Mouse (Mus musculus) lung, adult 2 months (tissue): ENCODE measurements around the gene Esp23. TPM values are rescaled to one million over a fixed set of nuclear protein-coding genes. Genes with fewer than 3 reads are reported as not detected.
"Not testable (repeated sequence)": the region's sequence is repeated elsewhere in the genome, so short reads cannot be mapped to it uniquely, and the experiment has no call there.

Experiments
- DNase-seq: peaks from one replicate; pipeline ENCODE4 v3.0.0; 2022
- H3K4me1 ChIP-seq: fragments of 200-500 bp; 2 replicates; pipeline ENCODE4 v1.6.1; 2011; ENCODE audit warnings: low read length; ENCODE audit not compliant: control insufficient read depth, insufficient read depth
- H3K4me3 ChIP-seq: fragments of 200-500 bp; replicated peaks from 2 replicates; pipeline ENCODE3; 2011; ENCODE audit warnings: low read depth, mild to moderate bottlenecking, control low read depth, low read length; ENCODE audit errors: extremely low read depth
- CTCF ChIP-seq: fragments of 200-500 bp; IDR thresholded peaks from 2 replicates; pipeline ENCODE4 v1.5.1; 2011; ENCODE audit warnings: mild to moderate bottlenecking, low read length, control low read depth; ENCODE audit not compliant: insufficient read depth
- POLR2A ChIP-seq: fragments of 200-500 bp; IDR thresholded peaks from 2 replicates; pipeline ENCODE4 v1.6.1; 2011; ENCODE audit warnings: low read depth, mild to moderate bottlenecking, control low read depth, low read length, borderline replicate concordance; ENCODE audit errors: extremely low read depth
- WGBS: fragments of 180-500 bp; shearing (Covaris S2); methylation state at CpG from one replicate; pipeline ENCODE4 v1.1.7; 2018; 5-methylcytosine and 5-hydroxymethylcytosine counted together
- polyA plus RNA-seq: library from polyadenylated mRNA; depleted of rRNA; stranded (reverse); fragments of >200 nt; gene quantifications from 2 replicates; pipeline ENCODE4 v1.2.3, GENCODE M21; 2012; rRNA removed

Gene Esp23
- not detected in 2 replicates for polyA plus RNA-seq

DNA sequence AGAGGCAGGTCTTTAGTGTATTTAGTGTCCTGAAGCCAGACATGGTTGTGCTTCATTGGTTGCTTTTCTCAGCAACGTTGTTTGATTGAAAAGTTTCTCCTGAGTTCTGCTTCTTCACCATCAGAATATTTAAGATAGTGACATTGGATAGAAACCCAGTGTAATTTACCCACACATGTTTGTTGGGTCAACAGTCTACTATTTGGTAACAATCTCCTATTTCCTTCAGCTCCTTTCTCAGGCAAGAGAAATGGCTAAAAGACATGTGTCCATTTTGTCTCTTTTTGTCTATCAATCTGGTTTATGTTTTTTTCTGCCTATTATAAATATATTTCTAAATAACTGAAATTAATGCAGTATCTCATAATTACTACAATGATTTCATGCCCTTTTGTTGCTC is at the start of gene Esp23:
Gene Esp23 (minus strand): TSS at position 101 of the 400 bp plus-strand sequence.
- 30% methylated on average over 1 of the region's 1 CpGs for WGBS
- H3K4me3 ChIP-seq, result no peak within 1 kb of the TSS
- TF ChIP-seq POLR2A (no peak), CTCF (no peak)
- DNase-seq, result no peak
- no peaks in the 10 kb centered on the region for H3K4me1 ChIP-seq

DNA sequence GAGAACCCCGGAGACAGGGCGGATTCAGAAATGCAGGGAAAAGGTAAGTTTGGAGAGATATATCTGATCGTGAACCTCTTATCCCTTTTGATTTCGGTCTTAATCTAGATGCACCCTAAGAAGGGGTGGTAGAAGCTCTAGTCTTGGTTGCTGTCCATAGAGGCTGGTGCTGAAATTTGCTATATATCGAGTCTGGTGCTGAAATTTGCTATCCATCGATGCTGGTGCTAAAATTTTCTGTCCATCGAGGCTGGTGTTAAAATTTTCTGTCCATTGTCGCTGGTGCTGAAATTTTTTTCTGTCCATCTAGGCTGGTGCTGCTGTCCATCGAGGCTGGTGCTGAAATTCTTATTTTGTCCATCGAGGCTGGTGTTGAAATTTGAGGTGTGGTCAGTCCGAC is 30.3 kb upstream of the Esp23 start:
- WGBS, result 71% methylated on average over 11 of the region's 11 CpGs
- H3K4me1 ChIP-seq, H3K4me3 ChIP-seq, DNase-seq: not testable (repeated sequence)

DNA sequence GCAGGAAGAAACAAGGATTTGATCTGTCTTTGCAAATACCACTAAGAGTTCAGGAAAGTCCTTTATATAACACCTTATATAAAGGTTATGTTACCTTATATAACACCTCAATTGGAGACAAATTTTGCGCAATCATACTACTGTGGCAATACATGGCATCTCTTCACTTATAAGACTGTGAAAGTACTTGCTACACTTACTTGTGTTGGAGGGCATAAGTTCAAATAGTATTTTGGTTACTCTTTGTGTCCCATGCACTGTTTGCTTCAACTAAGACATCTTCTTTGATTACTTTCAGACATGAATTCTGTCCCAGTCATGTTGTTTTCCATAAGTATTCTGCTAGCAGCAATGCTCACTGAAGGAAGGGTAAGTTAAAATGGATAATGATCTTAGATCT is 18.2 kb upstream of the Esp23 start, which contains the start of gene Esp22:
Gene Esp22 (plus strand): TSS at position 301 of the 400 bp plus-strand sequence.
- 89% methylated on average over 1 of the region's 1 CpGs for WGBS
- Histone ChIP-seq H3K4me1 (no peaks in the 10 kb centered on the region), H3K4me3 (no peak within 1 kb of the TSS)
- no peak for DNase-seq
- TF ChIP-seq POLR2A (no peak), CTCF (no peak)

DNA sequence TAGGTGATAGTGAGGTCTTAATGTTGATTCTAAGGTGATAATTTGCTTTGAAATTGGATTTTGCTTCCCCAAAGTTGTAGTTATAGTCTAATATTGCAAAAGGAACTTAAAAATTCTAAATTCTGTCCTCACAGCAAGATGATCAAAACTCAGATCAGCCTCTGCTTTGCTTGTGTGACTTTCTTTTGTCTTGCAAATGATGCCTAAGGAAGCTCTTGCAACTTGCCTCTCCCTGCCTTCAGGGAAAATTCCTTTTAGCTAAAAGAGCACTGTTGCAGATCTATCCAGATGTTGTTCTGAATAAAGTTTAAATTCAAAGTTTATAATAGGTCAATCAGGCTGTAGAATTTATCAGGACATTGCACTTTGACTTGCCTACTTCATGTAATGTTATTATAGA is 13.2 kb downstream of the Esp23 start:
- DNase-seq, result no peak
- TF ChIP-seq POLR2A, result no peak
- no peak for TF ChIP-seq CTCF
- Histone ChIP-seq H3K4me1 (no peaks in the 10 kb centered on the region), H3K4me3 (no peak overlapping the region)

DNA sequence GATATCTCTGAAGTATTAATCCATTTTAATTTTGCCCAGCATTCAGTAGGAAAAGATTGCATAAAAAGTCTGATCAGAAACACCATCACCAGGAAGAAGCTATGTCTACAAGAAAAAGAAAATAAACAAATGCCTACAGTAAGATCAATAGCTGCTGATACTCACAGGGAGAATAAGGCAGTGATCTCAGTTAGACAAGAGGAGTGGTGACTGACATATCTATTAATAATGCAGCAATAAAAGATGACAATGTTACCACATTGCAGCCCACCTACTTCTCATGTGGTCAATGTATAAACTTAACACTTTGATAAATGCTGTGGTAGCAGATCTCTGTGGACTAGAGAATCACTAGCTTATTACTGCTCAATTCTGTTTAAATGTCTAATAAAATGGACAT is 33.6 kb downstream of the Esp23 start, which contains the start of gene Gm21903:
Gene Gm21903 (minus strand): TSS at position 101 of the 400 bp plus-strand sequence.
- TF ChIP-seq CTCF, result no peak
- Histone ChIP-seq H3K4me3 (no peak within 1 kb of the TSS), H3K4me1 (no peaks in the 10 kb centered on the region)
- no peak for DNase-seq

DNA sequence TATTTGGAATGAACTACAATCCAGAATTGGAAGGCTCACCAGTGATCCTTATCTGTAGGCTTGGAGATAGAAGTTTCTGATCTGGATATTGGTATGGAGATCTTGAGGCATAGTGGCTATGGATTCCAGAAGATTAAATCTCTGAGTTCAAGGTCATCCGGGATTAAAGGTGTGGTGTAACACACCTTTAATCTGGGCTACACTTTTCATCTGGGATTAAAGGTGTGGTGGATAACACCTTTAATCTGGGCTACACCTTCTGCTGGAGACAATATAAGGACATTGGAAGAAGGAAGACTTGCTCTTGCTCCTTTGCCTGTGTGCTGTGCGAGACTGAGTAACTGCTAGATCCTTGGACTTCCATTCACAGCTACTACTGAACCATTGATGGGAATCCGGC is 40.4 kb downstream of the Esp23 start, which contains the start of gene Esp24:
Gene Esp24 (plus strand): TSS at position 301 of the 400 bp plus-strand sequence.
- DNase-seq, H3K4me3 ChIP-seq, H3K4me1 ChIP-seq: not testable (repeated sequence)
- 83% methylated on average over 3 of the region's 3 CpGs for WGBS

Other genes starting within 250 kb of the Esp23 start
- gene Esp24, start 40.3 kb downstream of the Esp23 start, polyA plus RNA-seq, result not detected in 2 replicates
- not detected in 2 replicates for gene Gm21903, start 33.7 kb downstream of the Esp23 start, polyA plus RNA-seq
- gene Esp22, start 18.3 kb upstream of the Esp23 start, polyA plus RNA-seq, result not detected in 2 replicates